Mouse (Mus musculus): ENCODE data around the gene Sept7.
A peak's percentile ranks its signal among the peaks of the same experiment; 100 is the strongest.
"Not testable (repeated sequence)": the region's sequence is repeated elsewhere in the genome, so short reads cannot be mapped to it uniquely, and the experiment has no call there.

Gene Sept7

GRCm38 (mm10) chr9:25252283-25252726 lies at the start of gene Sept7:
Gene Sept7, plus strand, starts transcription at chr9:25252439.
- peak; percentile 98 for DNase-seq (ENCODE audit: low spot score in 2 of 2)

GRCm38 (mm10) chr9:25208087-25208803 lies 44.0 kb upstream of the Sept7 start:
- no peak for DNase-seq (ENCODE audit: low spot score in 2 of 2)

GRCm38 (mm10) chr9:25212309-25213163 lies 39.7 kb upstream of the Sept7 start:
- DNase-seq (ENCODE audit: low spot score in 2 of 2): no peak

GRCm38 (mm10) chr9:25213164-25213557 lies 39.1 kb upstream of the Sept7 start:
- no peak for DNase-seq (ENCODE audit: low spot score in 2 of 2)

GRCm38 (mm10) chr9:25215411-25215810 lies 36.8 kb upstream of the Sept7 start:
- DNase-seq (ENCODE audit: low spot score in 2 of 2): no peak

GRCm38 (mm10) chr9:25216210-25216609 lies 36.0 kb upstream of the Sept7 start:
- DNase-seq (ENCODE audit: low spot score in 2 of 2): no peak

GRCm38 (mm10) chr9:25218954-25219353 lies 33.3 kb upstream of the Sept7 start:
- DNase-seq (ENCODE audit: low spot score in 2 of 2): no peak

- no peak for DNase-seq (ENCODE audit: low spot score in 2 of 2)
Measured at GRCm38 (mm10) chr9:25219882-25220281, 32.4 kb upstream of the Sept7 start.

GRCm38 (mm10) chr9:25224959-25225358 lies 27.3 kb upstream of the Sept7 start:
- no peak for DNase-seq (ENCODE audit: low spot score in 2 of 2)

GRCm38 (mm10) chr9:25229740-25230139 lies 22.5 kb upstream of the Sept7 start:
- DNase-seq (ENCODE audit: low spot score in 2 of 2): no peak

- DNase-seq (ENCODE audit: low spot score in 2 of 2): no peak
Measured at GRCm38 (mm10) chr9:25230213-25231039, 21.8 kb upstream of the Sept7 start.

- DNase-seq (ENCODE audit: low spot score in 2 of 2): no peak
Measured at GRCm38 (mm10) chr9:25241065-25241464, 11.2 kb upstream of the Sept7 start.

- not testable (repeated sequence) for DNase-seq (ENCODE audit: low spot score in 2 of 2)
Measured at GRCm38 (mm10) chr9:25241783-25242182, 10.5 kb upstream of the Sept7 start.

GRCm38 (mm10) chr9:25242266-25242665 lies 10.0 kb upstream of the Sept7 start:
- no peak for DNase-seq (ENCODE audit: low spot score in 2 of 2)

- no peak for DNase-seq (ENCODE audit: low spot score in 2 of 2)
Measured at GRCm38 (mm10) chr9:25243926-25244657, 8.1 kb upstream of the Sept7 start.

- no peak for DNase-seq (ENCODE audit: low spot score in 2 of 2)
Measured at GRCm38 (mm10) chr9:25245125-25245524, 7.1 kb upstream of the Sept7 start.

- no peak for DNase-seq (ENCODE audit: low spot score in 2 of 2)
Measured at GRCm38 (mm10) chr9:25246508-25246907, 5.7 kb upstream of the Sept7 start.

- no peak for DNase-seq (ENCODE audit: low spot score in 2 of 2)
Measured at GRCm38 (mm10) chr9:25251174-25251573, 1.1 kb upstream of the Sept7 start.

- DNase-seq (ENCODE audit: low spot score in 2 of 2): peak; percentile 88 to 89
Measured at GRCm38 (mm10) chr9:25251611-25252282, 492 bp upstream of the Sept7 start.

- peak; percentile 75 for DNase-seq (ENCODE audit: low spot score in 2 of 2)
Measured at GRCm38 (mm10) chr9:25252759-25253477, 679 bp downstream of the Sept7 start.

All from spleen, postnatal 10 days (tissue).